Mouse (Mus musculus): Measurements from ENCODE around the gene Gm42688.
A peak's percentile ranks its signal among the peaks of the same experiment; 100 is the strongest.

The Gm42688 gene

GRCm38 (mm10) chr6:83101316-83101687 is at the start of gene Gm42688, which contains the start of gene Ccdc142:
Gene Gm42688, plus strand, starts transcription at chr6:83101617.
Gene Ccdc142, plus strand, starts transcription at chr6:83101601.
- DNase-seq (ENCODE audit: low spot score) = peak; percentile 87

GRCm38 (mm10) chr6:83053136-83053960 is 48.1 kb upstream of the Gm42688 start:
- DNase-seq (ENCODE audit: low spot score) = peak; percentile 30

- peak; percentile 96 for DNase-seq (ENCODE audit: low spot score)
Observed at GRCm38 (mm10) chr6:83054074-83054851, 47.2 kb upstream of the Gm42688 start, which contains the start of gene Aup1. Gene Aup1, plus strand, starts transcription at chr6:83054521.

GRCm38 (mm10) chr6:83054871-83055431 is 46.5 kb upstream of the Gm42688 start, which contains the start of gene Htra2:
Gene Htra2, minus strand, starts transcription at chr6:83055273.
- no peak for DNase-seq (ENCODE audit: low spot score)

- no peak for DNase-seq (ENCODE audit: low spot score)
Observed at GRCm38 (mm10) chr6:83057790-83058189, 43.6 kb upstream of the Gm42688 start, which contains the start of gene Dqx1. Gene Dqx1, plus strand, starts transcription at chr6:83057844.

GRCm38 (mm10) chr6:83058725-83059124 is 42.7 kb upstream of the Gm42688 start:
- no peak for DNase-seq (ENCODE audit: low spot score)

- no peak for DNase-seq (ENCODE audit: low spot score)
Observed at GRCm38 (mm10) chr6:83065995-83066394, 35.4 kb upstream of the Gm42688 start.

GRCm38 (mm10) chr6:83066441-83066840 is 35.0 kb upstream of the Gm42688 start:
- no peak for DNase-seq (ENCODE audit: low spot score)

- no peak for DNase-seq (ENCODE audit: low spot score)
Observed at GRCm38 (mm10) chr6:83068221-83068620, 33.2 kb upstream of the Gm42688 start.

- no peak for DNase-seq (ENCODE audit: low spot score)
Observed at GRCm38 (mm10) chr6:83068706-83069487, 32.5 kb upstream of the Gm42688 start.

GRCm38 (mm10) chr6:83069488-83070246 is 31.8 kb upstream of the Gm42688 start:
- no peak for DNase-seq (ENCODE audit: low spot score)

- no peak for DNase-seq (ENCODE audit: low spot score)
Observed at GRCm38 (mm10) chr6:83070247-83070310, 31.3 kb upstream of the Gm42688 start, which contains the start of gene Tlx2. Gene Tlx2, minus strand, starts transcription at chr6:83070293.

GRCm38 (mm10) chr6:83070311-83071219 is 30.9 kb upstream of the Gm42688 start:
- DNase-seq (ENCODE audit: low spot score) = peak; percentile 40

GRCm38 (mm10) chr6:83071220-83071619 is 30.2 kb upstream of the Gm42688 start:
- no peak for DNase-seq (ENCODE audit: low spot score)

GRCm38 (mm10) chr6:83074979-83075378 is 26.4 kb upstream of the Gm42688 start:
- DNase-seq (ENCODE audit: low spot score) = no peak

- no peak for DNase-seq (ENCODE audit: low spot score)
Observed at GRCm38 (mm10) chr6:83077630-83078323, 23.6 kb upstream of the Gm42688 start, which contains the start of gene Pcgf1. Gene Pcgf1, plus strand, starts transcription at chr6:83077869.

GRCm38 (mm10) chr6:83078324-83078858 is 23.0 kb upstream of the Gm42688 start:
- DNase-seq (ENCODE audit: low spot score) = peak; percentile 98

GRCm38 (mm10) chr6:83080210-83080609 is 21.2 kb upstream of the Gm42688 start:
- DNase-seq (ENCODE audit: low spot score) = no peak

GRCm38 (mm10) chr6:83083497-83083896 is 17.9 kb upstream of the Gm42688 start:
- no peak for DNase-seq (ENCODE audit: low spot score)
